ENCODE assay signal across 8 mouse cellular contexts in genomic region chr2:32428262-32428722, GRCm38 (mm10). TPM values are rescaled to one million over a fixed set of nuclear protein-coding genes. Genes with fewer than 3 reads are reported as not detected.
DNase-seq lines count a peak whose midpoint lies in the region; ATAC-seq lines count a peak whose summit lies in the region.

No protein-coding gene starts in this region.

- H3K9me3 ChIP-seq in heart, embryonic 13.5 days: no peaks in the 10 kb centered on the region
- H3K9me3 ChIP-seq in heart, embryonic 11.5 days (replicated peaks; ENCODE audit: control insufficient read depth, low read length): no peaks in the 10 kb centered on the region
- H3K9me3 ChIP-seq in forebrain, embryonic 14.5 days (replicated peaks; ENCODE audit: control insufficient read depth, low read length): no peaks in the 10 kb centered on the region

- no peaks in the 10 kb centered on the region for H3K27me3 ChIP-seq in heart, embryonic 13.5 days (replicated peaks)
- H3K27me3 ChIP-seq in heart, embryonic 11.5 days (ENCODE audit: control insufficient read depth, insufficient read depth, low read length): no peaks in the 10 kb centered on the region
- no peaks in the 10 kb centered on the region for H3K27me3 ChIP-seq in forebrain, embryonic 14.5 days (replicated peaks; ENCODE audit: control insufficient read depth, insufficient read depth, low read length)

- 56% methylated on average over 8 of the region's 8 CpGs for WGBS in heart, embryonic 13.5 days
- WGBS in heart, embryonic 11.5 days (ENCODE audit: insufficient replicate concordance): 67% methylated on average over 8 of the region's 8 CpGs
- 18% methylated on average over 8 of the region's 8 CpGs for WGBS in forebrain, embryonic 14.5 days

- peak overlapping the region; percentile 53; the same call in 1 of the 2 replicates for H3K27ac ChIP-seq in heart, embryonic 13.5 days (replicated peaks)
- no peak overlapping the region; the same call in 1 of the 2 replicates for H3K27ac ChIP-seq in heart, embryonic 11.5 days (ENCODE audit: low read depth, low read length)
- H3K27ac ChIP-seq in forebrain, embryonic 14.5 days (ENCODE audit: low read depth, low read length): peak overlapping the region; percentile 85

- H3K4me1 ChIP-seq in heart, embryonic 13.5 days: peaks cover 66% of the 10 kb centered on the region
- peaks cover 41% of the 10 kb centered on the region for H3K4me1 ChIP-seq in heart, embryonic 11.5 days (ENCODE audit: control insufficient read depth, insufficient read depth, low read length)
- H3K4me1 ChIP-seq in forebrain, embryonic 14.5 days (ENCODE audit: control insufficient read depth, insufficient read depth, low read length): peaks cover 56% of the 10 kb centered on the region

- ATAC-seq in heart, embryonic 13.5 days (ENCODE audit: extremely low read depth, insufficient number of reproducible peaks, low FRiP score, low TSS enrichment): no peak
- ATAC-seq in heart, embryonic 11.5 days (replicated peaks; ENCODE audit: insufficient number of reproducible peaks, low FRiP score, low TSS enrichment): no peak
- ATAC-seq in forebrain, embryonic 14.5 days: peak; percentile 68
- ATAC-seq in megakaryocyte progenitor cell, adult 5-6 weeks (replicated peaks; ENCODE audit: poor library complexity): peak; percentile 53

- no peak overlapping the region for H3K4me3 ChIP-seq in heart, embryonic 13.5 days
- no peak overlapping the region for H3K4me3 ChIP-seq in heart, embryonic 11.5 days (ENCODE audit: low read depth, low read length)
- H3K4me3 ChIP-seq in forebrain, embryonic 14.5 days (ENCODE audit: low read depth, low read length): peak overlapping the region; percentile 26

- H3K9ac ChIP-seq in heart, embryonic 13.5 days: peak overlapping the region; percentile 12; the same call in 1 of the 2 replicates
- H3K9ac ChIP-seq in heart, embryonic 11.5 days (ENCODE audit: low read depth, low read length): no peak overlapping the region
- H3K9ac ChIP-seq in forebrain, embryonic 14.5 days (ENCODE audit: low read length): peak overlapping the region; percentile 60

- H3K36me3 ChIP-seq in heart, embryonic 13.5 days: peaks cover 4% of the 10 kb centered on the region; the same call in 1 of the 2 replicates
- H3K36me3 ChIP-seq in heart, embryonic 11.5 days (ENCODE audit: control insufficient read depth, insufficient read depth, low read length): no peaks in the 10 kb centered on the region
- H3K36me3 ChIP-seq in forebrain, embryonic 14.5 days (ENCODE audit: control insufficient read depth, insufficient read depth, low read length): 0 out of 2 replicates have a peak, but pooled peaks cover 3% of the 10 kb centered on the region

- DNase-seq in MN1 (ENCODE audit: low spot score): peak; percentile 84
- DNase-seq in forebrain, embryonic 14.5 days (ENCODE audit: low spot score): peak; percentile 89
- peak; percentile 41 to 58 for DNase-seq in layer of hippocampus, postnatal 36 days
- no peak for DNase-seq in cerebellum, postnatal 36 days
- DNase-seq in heart, adult 18-20 months: no peak

- H3K4me2 ChIP-seq in heart, embryonic 13.5 days: peak overlapping the region; percentile 35
- H3K4me2 ChIP-seq in heart, embryonic 11.5 days: no peak overlapping the region
- H3K4me2 ChIP-seq in forebrain, embryonic 14.5 days (ENCODE audit: low read length): peak overlapping the region; percentile 85

RNA-seq across cellular contexts. Expression of gene Naif1, which starts 22.0 kb away (rescaled TPM):
- 4.2 and 5.0 TPM in 2 replicates for polyA plus RNA-seq in heart, embryonic 13.5 days (2015; fragmentation: Nextera tagmentation; extraction: Ambion mirVana)
- polyA plus RNA-seq in heart, embryonic 11.5 days (2014; fragmentation: Nextera tagmentation; extraction: Ambion mirVana): 5.1 and 5.3 TPM in 2 replicates
- 5.3 and 5.4 TPM in 2 replicates for polyA plus RNA-seq in forebrain, embryonic 14.5 days (2014; fragmentation: Nextera tagmentation; extraction: Ambion mirVana)
- total RNA-seq in layer of hippocampus, postnatal 36 days (2021): 1 to 10 TPM; 4.2 to 4.4 TPM
- total RNA-seq in megakaryocyte progenitor cell, adult 5-6 weeks (2015): 1.5 and 1.9 TPM in 2 replicates
- 3.5 TPM in 2 replicates for total RNA-seq in megakaryocyte progenitor cell, adult 5-6 weeks (2017)
- 1 to 10 TPM; 3.0 to 3.1 TPM for total RNA-seq in heart, adult 18-20 months (2021)

RNA-seq across cellular contexts. Expression of gene Slc25a25, which starts 23.0 kb away (rescaled TPM):
- 10.7 and 10.9 TPM in 2 replicates for polyA plus RNA-seq in heart, embryonic 13.5 days (2015; fragmentation: Nextera tagmentation; extraction: Ambion mirVana)
- 7.9 and 8.5 TPM in 2 replicates for polyA plus RNA-seq in heart, embryonic 11.5 days (2014; fragmentation: Nextera tagmentation; extraction: Ambion mirVana)
- polyA plus RNA-seq in forebrain, embryonic 14.5 days (2014; fragmentation: Nextera tagmentation; extraction: Ambion mirVana): 30.4 and 34.2 TPM in 2 replicates
- total RNA-seq in layer of hippocampus, postnatal 36 days (2021): 10 to 100 TPM; 58.1 to 60.0 TPM
- 5.2 and 6.4 TPM in 2 replicates for total RNA-seq in megakaryocyte progenitor cell, adult 5-6 weeks (2015)
- total RNA-seq in megakaryocyte progenitor cell, adult 5-6 weeks (2017): 10.7 and 11.5 TPM in 2 replicates
- total RNA-seq in heart, adult 18-20 months (2021): 10 to 100 TPM in 1 of 2 experiments, 1 to 10 TPM in 1; 8.4 to 11.5 TPM

RNA-seq across cellular contexts. Expression of gene Ptges2, which starts 32.6 kb away (rescaled TPM):
- 35.3 and 36.1 TPM in 2 replicates for polyA plus RNA-seq in heart, embryonic 13.5 days (2015; fragmentation: Nextera tagmentation; extraction: Ambion mirVana)
- polyA plus RNA-seq in heart, embryonic 11.5 days (2014; fragmentation: Nextera tagmentation; extraction: Ambion mirVana): 32.7 and 38.2 TPM in 2 replicates
- 42.2 and 44.8 TPM in 2 replicates for polyA plus RNA-seq in forebrain, embryonic 14.5 days (2014; fragmentation: Nextera tagmentation; extraction: Ambion mirVana)
- 10 to 100 TPM; 37.1 to 37.7 TPM for total RNA-seq in layer of hippocampus, postnatal 36 days (2021)
- 6.3 and 12.1 TPM in 2 replicates for total RNA-seq in megakaryocyte progenitor cell, adult 5-6 weeks (2015)
- total RNA-seq in megakaryocyte progenitor cell, adult 5-6 weeks (2017): 9.5 and 10.6 TPM in 2 replicates
- 10 to 100 TPM; 60.2 to 68.5 TPM for total RNA-seq in heart, adult 18-20 months (2021)

RNA-seq across cellular contexts. Expression of gene Lcn2, which starts 40.2 kb away (rescaled TPM):
- polyA plus RNA-seq in heart, embryonic 13.5 days (2015; fragmentation: Nextera tagmentation; extraction: Ambion mirVana): 0.91 and 0.98 TPM in 2 replicates
- polyA plus RNA-seq in heart, embryonic 11.5 days (2014; fragmentation: Nextera tagmentation; extraction: Ambion mirVana): 1.1 TPM in 1 of 2 replicates, not detected in the other
- polyA plus RNA-seq in forebrain, embryonic 14.5 days (2014; fragmentation: Nextera tagmentation; extraction: Ambion mirVana): 0.25 and 0.32 TPM in 2 replicates
- 10 to 100 TPM in 1 of 2 experiments, under 1 TPM in 1; 0.65 to 13.4 TPM for total RNA-seq in layer of hippocampus, postnatal 36 days (2021)
- 437 and 498 TPM in 2 replicates for total RNA-seq in megakaryocyte progenitor cell, adult 5-6 weeks (2015)
- 53.7 and 107 TPM in 2 replicates for total RNA-seq in megakaryocyte progenitor cell, adult 5-6 weeks (2017)
- total RNA-seq in heart, adult 18-20 months (2021): 1 to 10 TPM; 4.8 to 5.6 TPM

RNA-seq across cellular contexts. Expression of gene 1110008P14Rik, which starts 46.6 kb away (rescaled TPM):
- polyA plus RNA-seq in heart, embryonic 13.5 days (2015; fragmentation: Nextera tagmentation; extraction: Ambion mirVana): 47.5 and 49.0 TPM in 2 replicates
- polyA plus RNA-seq in heart, embryonic 11.5 days (2014; fragmentation: Nextera tagmentation; extraction: Ambion mirVana): 50.1 and 51.3 TPM in 2 replicates
- polyA plus RNA-seq in forebrain, embryonic 14.5 days (2014; fragmentation: Nextera tagmentation; extraction: Ambion mirVana): 86.9 and 98.4 TPM in 2 replicates
- 100 to 1,000 TPM; 160 to 170 TPM for total RNA-seq in layer of hippocampus, postnatal 36 days (2021)
- total RNA-seq in megakaryocyte progenitor cell, adult 5-6 weeks (2015): 15.3 and 18.1 TPM in 2 replicates
- total RNA-seq in megakaryocyte progenitor cell, adult 5-6 weeks (2017): 8.0 and 15.4 TPM in 2 replicates
- total RNA-seq in heart, adult 18-20 months (2021): 10 to 100 TPM; 43.2 to 50.5 TPM

Comparison
In these comparisons a context has a peak if more than half of its experiments do, and no peak if none do; other contexts are left out.
1. ATAC-seq: peak in forebrain, embryonic 14.5 days (single experiment) and megakaryocyte progenitor cell, adult 5-6 weeks (single experiment); none in heart, embryonic 13.5 days (single experiment) and heart, embryonic 11.5 days (single experiment).
2. DNase-seq: peak in MN1 (single experiment), forebrain, embryonic 14.5 days (single experiment) and layer of hippocampus, postnatal 36 days (2 of 2); none in cerebellum, postnatal 36 days (0 of 2) and heart, adult 18-20 months (0 of 2).
3. RNA of gene Slc25a25, which starts 23.0 kb away (total RNA-seq): 58.1 to 60.0 TPM in layer of hippocampus, postnatal 36 days; 5.2 to 11.5 TPM in megakaryocyte progenitor cell, adult 5-6 weeks and 8.4 to 11.5 TPM in heart, adult 18-20 months; every median in the first group is over 4 times any median in the second.